Mouse (Mus musculus): ENCODE results near the gene 2610507B11Rik. TPM values are rescaled to one million over a fixed set of nuclear protein-coding genes. Genes with fewer than 3 reads are reported as not detected.

Gene 2610507B11Rik
- total and polyA plus RNA-seq, 2 experiments from 2014 or later: 91.2 to 108 TPM

DNA sequence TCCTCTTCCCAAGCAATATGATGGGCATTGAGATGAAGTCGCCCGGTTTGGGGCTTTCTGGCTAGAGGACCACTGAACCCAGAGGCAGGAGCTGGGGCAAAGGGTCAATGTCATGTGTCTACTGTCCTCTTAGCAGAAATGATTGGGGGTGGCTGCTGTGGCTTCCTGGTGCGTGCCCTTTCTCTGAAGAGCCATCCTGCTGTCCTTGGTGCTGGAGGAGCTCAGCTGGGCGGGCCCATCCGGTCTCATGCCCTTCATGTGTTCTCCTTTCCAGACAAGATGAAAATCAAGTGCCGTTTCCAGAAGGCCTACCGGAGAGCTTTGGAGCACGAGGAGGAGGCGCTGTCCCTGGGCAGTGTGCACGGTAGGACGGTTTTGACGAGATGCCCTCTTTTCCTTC lies 71.1 kb downstream of the 2610507B11Rik start:
- no peak overlapping the region for H3K27ac ChIP-seq (ENCODE audit: low read depth)
- TF ChIP-seq EP300 (IDR thresholded peaks at IDR 0.05; ENCODE audit: low read depth) (no peak), CTCF (IDR thresholded peaks at IDR 0.05; ENCODE audit: low read depth) (no peak)
- H3K9me3 ChIP-seq (replicated peaks; ENCODE audit: control insufficient read depth, low read length): no peaks in the 10 kb centered on the region
- peaks cover 18% of the 10 kb centered on the region for H3K36me3 ChIP-seq (replicated peaks; ENCODE audit: control insufficient read depth, insufficient read depth, low read length)
- no peak overlapping the region for H3K9ac ChIP-seq (replicated peaks; ENCODE audit: low read depth, low read length)
- no peak for DNase-seq (ENCODE audit: low spot score)
- H3K4me2 ChIP-seq (ENCODE audit: low read depth, low read length): no peak overlapping the region
- ATAC-seq (ENCODE audit: insufficient read depth, low read depth): no peak
- no peaks in the 10 kb centered on the region for H3K27me3 ChIP-seq (ENCODE audit: control insufficient read depth, insufficient read depth, low read length)
- no peak overlapping the region for H3K4me3 ChIP-seq (ENCODE audit: low read depth, low read length)
- WGBS: 93% methylated on average over 12 of the region's 12 CpGs
- peaks cover 9% of the 10 kb centered on the region; the same call in 1 of the 2 replicates for H3K4me1 ChIP-seq (ENCODE audit: control insufficient read depth, insufficient read depth)

DNA sequence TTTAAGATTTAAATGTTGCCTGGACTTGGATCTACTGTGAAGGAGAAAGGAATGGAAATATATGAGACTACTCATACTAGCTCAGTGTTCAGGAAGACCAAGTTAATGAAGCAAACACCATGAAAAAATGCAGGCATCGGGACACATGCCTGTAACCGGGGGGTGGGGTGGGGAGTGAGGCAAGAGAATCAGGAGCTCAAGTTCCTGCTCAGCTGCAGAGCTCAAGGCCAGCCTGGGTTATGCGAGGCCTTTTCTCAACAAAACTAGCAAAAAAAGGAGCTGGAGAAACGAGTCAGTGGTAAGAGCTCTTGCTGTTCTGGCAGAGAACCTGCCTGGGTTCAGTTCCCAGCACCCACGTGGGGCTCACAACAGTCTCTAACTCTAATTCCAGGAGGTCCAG lies 72.4 kb downstream of the 2610507B11Rik start:
- WGBS: 89% methylated on average over 5 of the region's 5 CpGs
- H3K9ac ChIP-seq (replicated peaks; ENCODE audit: low read depth, low read length): no peak overlapping the region
- DNase-seq (ENCODE audit: low spot score) (no peak), ATAC-seq (ENCODE audit: insufficient read depth, low read depth) (no peak)
- H3K27me3 ChIP-seq (ENCODE audit: control insufficient read depth, insufficient read depth, low read length): no peaks in the 10 kb centered on the region
- H3K27ac ChIP-seq (ENCODE audit: low read depth): no peak overlapping the region
- no peak overlapping the region for H3K4me2 ChIP-seq (ENCODE audit: low read depth, low read length)
- TF ChIP-seq EP300 (IDR thresholded peaks at IDR 0.05; ENCODE audit: low read depth): no peak
- no peak for TF ChIP-seq CTCF (IDR thresholded peaks at IDR 0.05; ENCODE audit: low read depth)
- no peak overlapping the region for H3K4me3 ChIP-seq (ENCODE audit: low read depth, low read length)
- H3K9me3 ChIP-seq (replicated peaks; ENCODE audit: control insufficient read depth, low read length): no peaks in the 10 kb centered on the region
- peaks cover 23% of the 10 kb centered on the region for H3K36me3 ChIP-seq (replicated peaks; ENCODE audit: control insufficient read depth, insufficient read depth, low read length)
- H3K4me1 ChIP-seq (ENCODE audit: control insufficient read depth, insufficient read depth): peaks cover 4% of the 10 kb centered on the region; the same call in 1 of the 2 replicates

DNA sequence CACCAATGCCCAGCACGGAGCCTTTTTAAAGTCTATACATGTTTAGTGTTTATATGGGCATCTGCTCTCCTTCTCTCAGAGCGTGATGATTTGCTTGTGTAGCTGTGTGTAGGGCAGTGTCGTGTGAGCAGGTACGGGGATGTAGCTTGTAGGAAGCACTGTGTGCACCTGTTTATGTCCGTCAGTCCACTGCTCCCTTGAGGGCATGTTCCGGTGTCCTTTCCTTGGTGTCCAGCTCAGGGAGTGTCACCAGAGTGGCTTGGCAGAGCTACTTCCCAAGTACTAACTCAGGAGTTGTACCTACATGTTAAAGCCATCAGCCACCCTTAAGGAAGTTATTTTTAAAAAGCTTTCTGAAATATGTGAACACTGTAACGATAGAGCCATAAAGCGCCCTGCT lies 75.5 kb downstream of the 2610507B11Rik start:
- Histone ChIP-seq H3K27me3 (ENCODE audit: control insufficient read depth, insufficient read depth, low read length) (no peaks in the 10 kb centered on the region), H3K4me1 (ENCODE audit: control insufficient read depth, insufficient read depth) (no peaks in the 10 kb centered on the region), H3K4me2 (ENCODE audit: low read depth, low read length) (no peak overlapping the region), H3K4me3 (ENCODE audit: low read depth, low read length) (no peak overlapping the region), H3K9me3 (replicated peaks; ENCODE audit: control insufficient read depth, low read length) (no peaks in the 10 kb centered on the region), H3K27ac (ENCODE audit: low read depth) (no peak overlapping the region), H3K9ac (replicated peaks; ENCODE audit: low read depth, low read length) (no peak overlapping the region), H3K36me3 (replicated peaks; ENCODE audit: control insufficient read depth, insufficient read depth, low read length) (peaks cover 34% of the 10 kb centered on the region)
- WGBS: 89% methylated on average over 8 of the region's 8 CpGs
- no peak for DNase-seq (ENCODE audit: low spot score)
- TF ChIP-seq EP300 (IDR thresholded peaks at IDR 0.05; ENCODE audit: low read depth) (no peak), CTCF (IDR thresholded peaks at IDR 0.05; ENCODE audit: low read depth) (no peak)
- ATAC-seq (ENCODE audit: insufficient read depth, low read depth): no peak

Other genes starting within 250 kb of the 2610507B11Rik start
- 7.3 and 9.4 TPM in 2 replicates for gene Dhrs13, start 229.5 kb upstream of the 2610507B11Rik start, total RNA-seq (2014; rRNA removed; ENCODE audit: low replicate concordance)
- 7.7 and 8.6 TPM in 2 replicates for gene Dhrs13, start 229.5 kb upstream of the 2610507B11Rik start, polyA plus RNA-seq (2015; fragmentation: Nextera tagmentation; extraction: Ambion mirVana)
- 77.9 and 111 TPM in 2 replicates for gene Flot2, start 223.8 kb upstream of the 2610507B11Rik start, total RNA-seq (2014; rRNA removed; ENCODE audit: low replicate concordance)
- 91.3 and 95.0 TPM in 2 replicates for gene Flot2, start 223.8 kb upstream of the 2610507B11Rik start, polyA plus RNA-seq (2015; fragmentation: Nextera tagmentation; extraction: Ambion mirVana)
- 33.5 and 40.8 TPM in 2 replicates for gene Eral1, start 181.4 kb upstream of the 2610507B11Rik start, total RNA-seq (2014; rRNA removed; ENCODE audit: low replicate concordance)
- gene Eral1, start 181.4 kb upstream of the 2610507B11Rik start, polyA plus RNA-seq (2015; fragmentation: Nextera tagmentation; extraction: Ambion mirVana): 19.7 TPM in 2 replicates
- gene Fam222b, start 167.1 kb upstream of the 2610507B11Rik start, total RNA-seq (2014; rRNA removed; ENCODE audit: low replicate concordance): 10.8 and 24.6 TPM in 2 replicates
- gene Fam222b, start 167.1 kb upstream of the 2610507B11Rik start, polyA plus RNA-seq (2015; fragmentation: Nextera tagmentation; extraction: Ambion mirVana): 11.1 TPM in 2 replicates
- 25.1 and 42.6 TPM in 2 replicates for gene Traf4, start 96.2 kb upstream of the 2610507B11Rik start, total RNA-seq (2014; rRNA removed; ENCODE audit: low replicate concordance)
- 21.2 and 22.9 TPM in 2 replicates for gene Traf4, start 96.2 kb upstream of the 2610507B11Rik start, polyA plus RNA-seq (2015; fragmentation: Nextera tagmentation; extraction: Ambion mirVana)
- gene Nek8, start 85.1 kb upstream of the 2610507B11Rik start, total RNA-seq (2014; rRNA removed; ENCODE audit: low replicate concordance): 24.6 and 27.2 TPM in 2 replicates
- 8.1 and 9.1 TPM in 2 replicates for gene Nek8, start 85.1 kb upstream of the 2610507B11Rik start, polyA plus RNA-seq (2015; fragmentation: Nextera tagmentation; extraction: Ambion mirVana)
- 19.9 and 24.1 TPM in 2 replicates for gene Tlcd1, start 85.0 kb upstream of the 2610507B11Rik start, total RNA-seq (2014; rRNA removed; ENCODE audit: low replicate concordance)
- gene Tlcd1, start 85.0 kb upstream of the 2610507B11Rik start, polyA plus RNA-seq (2015; fragmentation: Nextera tagmentation; extraction: Ambion mirVana): 15.1 and 16.8 TPM in 2 replicates
- gene Rpl23a, start 78.2 kb upstream of the 2610507B11Rik start, total RNA-seq (2014; rRNA removed; ENCODE audit: low replicate concordance): 473 and 508 TPM in 2 replicates
- 719 and 776 TPM in 2 replicates for gene Rpl23a, start 78.2 kb upstream of the 2610507B11Rik start, polyA plus RNA-seq (2015; fragmentation: Nextera tagmentation; extraction: Ambion mirVana)
- gene Rab34, start 73.3 kb upstream of the 2610507B11Rik start, total RNA-seq (2014; rRNA removed; ENCODE audit: low replicate concordance): 55.1 and 57.5 TPM in 2 replicates
- 37.1 and 39.7 TPM in 2 replicates for gene Rab34, start 73.3 kb upstream of the 2610507B11Rik start, polyA plus RNA-seq (2015; fragmentation: Nextera tagmentation; extraction: Ambion mirVana)
- gene Proca1, start 68.4 kb upstream of the 2610507B11Rik start, total RNA-seq (2014; rRNA removed; ENCODE audit: low replicate concordance): not detected in 2 replicates
- gene Proca1, start 68.4 kb upstream of the 2610507B11Rik start, polyA plus RNA-seq (2015; fragmentation: Nextera tagmentation; extraction: Ambion mirVana): 2.1 and 3.2 TPM in 2 replicates
- 62.5 and 101 TPM in 2 replicates for gene Sdf2, start 16.0 kb upstream of the 2610507B11Rik start, total RNA-seq (2014; rRNA removed; ENCODE audit: low replicate concordance)
- 58.9 and 64.3 TPM in 2 replicates for gene Sdf2, start 16.0 kb upstream of the 2610507B11Rik start, polyA plus RNA-seq (2015; fragmentation: Nextera tagmentation; extraction: Ambion mirVana)
- 12.1 and 17.0 TPM in 2 replicates for gene Supt6, start 15.8 kb upstream of the 2610507B11Rik start, total RNA-seq (2014; rRNA removed; ENCODE audit: low replicate concordance)
- gene Supt6, start 15.8 kb upstream of the 2610507B11Rik start, polyA plus RNA-seq (2015; fragmentation: Nextera tagmentation; extraction: Ambion mirVana): 6.9 and 7.6 TPM in 2 replicates
- 0.19 TPM in 1 of 2 replicates, not detected in the other for gene BC030499, start 29.1 kb downstream of the 2610507B11Rik start, total RNA-seq (2014; rRNA removed; ENCODE audit: low replicate concordance)
- 0.18 and 0.22 TPM in 2 replicates for gene BC030499, start 29.1 kb downstream of the 2610507B11Rik start, polyA plus RNA-seq (2015; fragmentation: Nextera tagmentation; extraction: Ambion mirVana)
- 16.8 and 23.4 TPM in 2 replicates for gene Spag5, start 39.8 kb downstream of the 2610507B11Rik start, total RNA-seq (2014; rRNA removed; ENCODE audit: low replicate concordance)
- 5.5 and 6.8 TPM in 2 replicates for gene Spag5, start 39.8 kb downstream of the 2610507B11Rik start, polyA plus RNA-seq (2015; fragmentation: Nextera tagmentation; extraction: Ambion mirVana)
- 32.5 and 50.7 TPM in 2 replicates for gene Aldoc, start 61.2 kb downstream of the 2610507B11Rik start, total RNA-seq (2014; rRNA removed; ENCODE audit: low replicate concordance)
- 15.1 and 15.2 TPM in 2 replicates for gene Aldoc, start 61.2 kb downstream of the 2610507B11Rik start, polyA plus RNA-seq (2015; fragmentation: Nextera tagmentation; extraction: Ambion mirVana)
- 36.0 and 39.7 TPM in 2 replicates for gene Pigs, start 66.7 kb downstream of the 2610507B11Rik start, total RNA-seq (2014; rRNA removed; ENCODE audit: low replicate concordance)
- gene Pigs, start 66.7 kb downstream of the 2610507B11Rik start, polyA plus RNA-seq (2015; fragmentation: Nextera tagmentation; extraction: Ambion mirVana): 31.2 and 32.3 TPM in 2 replicates
- 52.9 and 57.3 TPM in 2 replicates for gene Unc119, start 81.7 kb downstream of the 2610507B11Rik start, total RNA-seq (2014; rRNA removed; ENCODE audit: low replicate concordance)
- gene Unc119, start 81.7 kb downstream of the 2610507B11Rik start, polyA plus RNA-seq (2015; fragmentation: Nextera tagmentation; extraction: Ambion mirVana): 20.9 and 24.8 TPM in 2 replicates
- not detected in 2 replicates for gene Foxn1, start 124.8 kb downstream of the 2610507B11Rik start, total RNA-seq (2014; rRNA removed; ENCODE audit: low replicate concordance)
- gene Foxn1, start 124.8 kb downstream of the 2610507B11Rik start, polyA plus RNA-seq (2015; fragmentation: Nextera tagmentation; extraction: Ambion mirVana): not detected in 2 replicates
- gene Slc13a2, start 160.5 kb downstream of the 2610507B11Rik start, total RNA-seq (2014; rRNA removed; ENCODE audit: low replicate concordance): 0.54 TPM in 1 of 2 replicates, not detected in the other
- gene Slc13a2, start 160.5 kb downstream of the 2610507B11Rik start, polyA plus RNA-seq (2015; fragmentation: Nextera tagmentation; extraction: Ambion mirVana): 0.10 TPM in 1 of 2 replicates, not detected in the other
- gene Slc46a1, start 203.9 kb downstream of the 2610507B11Rik start, total RNA-seq (2014; rRNA removed; ENCODE audit: low replicate concordance): 3.7 and 8.4 TPM in 2 replicates
- 4.5 TPM in 2 replicates for gene Slc46a1, start 203.9 kb downstream of the 2610507B11Rik start, polyA plus RNA-seq (2015; fragmentation: Nextera tagmentation; extraction: Ambion mirVana)
- gene Sarm1, start 236.0 kb downstream of the 2610507B11Rik start, total RNA-seq (2014; rRNA removed; ENCODE audit: low replicate concordance): not detected in 2 replicates
- gene Sarm1, start 236.0 kb downstream of the 2610507B11Rik start, polyA plus RNA-seq (2015; fragmentation: Nextera tagmentation; extraction: Ambion mirVana): not detected in 2 replicates
- 0.73 and 2.3 TPM in 2 replicates for gene Vtn, start 237.3 kb downstream of the 2610507B11Rik start, total RNA-seq (2014; rRNA removed; ENCODE audit: low replicate concordance)
- gene Vtn, start 237.3 kb downstream of the 2610507B11Rik start, polyA plus RNA-seq (2015; fragmentation: Nextera tagmentation; extraction: Ambion mirVana): 2.7 and 4.0 TPM in 2 replicates
- not detected in 2 replicates for gene Sebox, start 241.7 kb downstream of the 2610507B11Rik start, total RNA-seq (2014; rRNA removed; ENCODE audit: low replicate concordance)
- gene Sebox, start 241.7 kb downstream of the 2610507B11Rik start, polyA plus RNA-seq (2015; fragmentation: Nextera tagmentation; extraction: Ambion mirVana): not detected in 2 replicates